Mouse (Mus musculus): ENCODE results near the gene Ubl5.
"Not testable (repeated sequence)": the region's sequence is repeated elsewhere in the genome, so short reads cannot be mapped to it uniquely, and the experiment has no call there.

The Ubl5 gene

GRCm38 (mm10) chr9:20657546-20657945, 14.9 kb downstream of the Ubl5 start:
- DNase-seq (ENCODE audit: low spot score) = no peak

- peak; percentile 48 for DNase-seq (ENCODE audit: low spot score)
Observed at GRCm38 (mm10) chr9:20662325-20662724, 19.6 kb downstream of the Ubl5 start.

GRCm38 (mm10) chr9:20662874-20663273, 20.2 kb downstream of the Ubl5 start:
- DNase-seq (ENCODE audit: low spot score) = no peak

GRCm38 (mm10) chr9:20663956-20664355, 21.3 kb downstream of the Ubl5 start:
- DNase-seq (ENCODE audit: low spot score) = no peak

- no peak for DNase-seq (ENCODE audit: low spot score)
Observed at GRCm38 (mm10) chr9:20664366-20664765, 21.7 kb downstream of the Ubl5 start.

GRCm38 (mm10) chr9:20664982-20665637, 22.4 kb downstream of the Ubl5 start:
- no peak for DNase-seq (ENCODE audit: low spot score)

GRCm38 (mm10) chr9:20665925-20666324, 23.2 kb downstream of the Ubl5 start:
- no peak for DNase-seq (ENCODE audit: low spot score)

- DNase-seq (ENCODE audit: low spot score) = peak; percentile 28
Observed at GRCm38 (mm10) chr9:20666510-20667034, 23.9 kb downstream of the Ubl5 start.

GRCm38 (mm10) chr9:20668065-20668464, 25.4 kb downstream of the Ubl5 start:
- DNase-seq (ENCODE audit: low spot score) = no peak

GRCm38 (mm10) chr9:20672047-20672446, 29.4 kb downstream of the Ubl5 start:
- DNase-seq (ENCODE audit: low spot score) = no peak

- no peak for DNase-seq (ENCODE audit: low spot score)
Observed at GRCm38 (mm10) chr9:20677892-20678291, 35.2 kb downstream of the Ubl5 start.

GRCm38 (mm10) chr9:20680378-20680958, 37.8 kb downstream of the Ubl5 start:
- DNase-seq (ENCODE audit: low spot score) = no peak

- no peak for DNase-seq (ENCODE audit: low spot score)
Observed at GRCm38 (mm10) chr9:20681546-20682388, 39.1 kb downstream of the Ubl5 start.

GRCm38 (mm10) chr9:20682389-20682722, 39.7 kb downstream of the Ubl5 start:
- no peak for DNase-seq (ENCODE audit: low spot score)

GRCm38 (mm10) chr9:20685081-20685861, 42.6 kb downstream of the Ubl5 start:
- no peak for DNase-seq (ENCODE audit: low spot score)

GRCm38 (mm10) chr9:20689403-20689802, 46.7 kb downstream of the Ubl5 start:
- DNase-seq (ENCODE audit: low spot score) = no peak

- DNase-seq (ENCODE audit: low spot score) = no peak
Observed at GRCm38 (mm10) chr9:20689913-20690312, 47.2 kb downstream of the Ubl5 start.

- DNase-seq (ENCODE audit: low spot score) = not testable (repeated sequence)
Observed at GRCm38 (mm10) chr9:20690449-20690848, 47.8 kb downstream of the Ubl5 start.

GRCm38 (mm10) chr9:20692863-20693262, 50.2 kb downstream of the Ubl5 start:
- DNase-seq (ENCODE audit: low spot score) = no peak

GRCm38 (mm10) chr9:20694721-20695235, 52.1 kb downstream of the Ubl5 start:
- no peak for DNase-seq (ENCODE audit: low spot score)

GRCm38 (mm10) chr9:20696107-20696712, 53.5 kb downstream of the Ubl5 start:
- DNase-seq (ENCODE audit: low spot score) = no peak
